Mouse (Mus musculus): ENCODE data around the gene Ap4b1.
"Not testable (repeated sequence)": the region's sequence is repeated elsewhere in the genome, so short reads cannot be mapped to it uniquely, and the experiment has no call there.

The Ap4b1 gene

GRCm38 (mm10) chr3:103799507-103799906, 9.8 kb upstream of the Ap4b1 start:
- DNase-seq (ENCODE audit: low read depth, low spot score) = no peak

GRCm38 (mm10) chr3:103801631-103802531, 7.4 kb upstream of the Ap4b1 start:
- DNase-seq (ENCODE audit: low read depth, low spot score) = no peak

GRCm38 (mm10) chr3:103802861-103803260, 6.5 kb upstream of the Ap4b1 start:
- no peak for DNase-seq (ENCODE audit: low read depth, low spot score)

- DNase-seq (ENCODE audit: low read depth, low spot score) = no peak
Measured at GRCm38 (mm10) chr3:103805671-103806070, 3.6 kb upstream of the Ap4b1 start.

- no peak for DNase-seq (ENCODE audit: low read depth, low spot score)
Measured at GRCm38 (mm10) chr3:103809799-103810150, 455 bp downstream of the Ap4b1 start.

- DNase-seq (ENCODE audit: low read depth, low spot score) = no peak
Measured at GRCm38 (mm10) chr3:103810967-103811366, 1.6 kb downstream of the Ap4b1 start.

- DNase-seq (ENCODE audit: low read depth, low spot score) = peak; percentile 37
Measured at GRCm38 (mm10) chr3:103827548-103827947, 18.2 kb downstream of the Ap4b1 start.

GRCm38 (mm10) chr3:103829036-103829435, 19.7 kb downstream of the Ap4b1 start:
- DNase-seq (ENCODE audit: low read depth, low spot score) = no peak

GRCm38 (mm10) chr3:103830681-103831080, 21.4 kb downstream of the Ap4b1 start:
- peak; percentile 40 for DNase-seq (ENCODE audit: low read depth, low spot score)

- DNase-seq (ENCODE audit: low read depth, low spot score) = no peak
Measured at GRCm38 (mm10) chr3:103831146-103831545, 21.8 kb downstream of the Ap4b1 start.

- DNase-seq (ENCODE audit: low read depth, low spot score) = no peak
Measured at GRCm38 (mm10) chr3:103832426-103832825, 23.1 kb downstream of the Ap4b1 start, which contains the start of gene Bcl2l15. TSS of gene Bcl2l15 (plus strand) at chr3:103832601.

- DNase-seq (ENCODE audit: low read depth, low spot score) = no peak
Measured at GRCm38 (mm10) chr3:103834001-103834400, 24.7 kb downstream of the Ap4b1 start.

- DNase-seq (ENCODE audit: low read depth, low spot score) = no peak
Measured at GRCm38 (mm10) chr3:103835272-103835950, 26.1 kb downstream of the Ap4b1 start.

- peak; percentile 68 for DNase-seq (ENCODE audit: low read depth, low spot score)
Measured at GRCm38 (mm10) chr3:103835951-103836310, 26.6 kb downstream of the Ap4b1 start.

GRCm38 (mm10) chr3:103836453-103836852, 27.1 kb downstream of the Ap4b1 start:
- DNase-seq (ENCODE audit: low read depth, low spot score) = peak; percentile 27

- no peak for DNase-seq (ENCODE audit: low read depth, low spot score)
Measured at GRCm38 (mm10) chr3:103839711-103840110, 30.4 kb downstream of the Ap4b1 start.

- not testable (repeated sequence) for DNase-seq (ENCODE audit: low read depth, low spot score)
Measured at GRCm38 (mm10) chr3:103840195-103840594, 30.9 kb downstream of the Ap4b1 start.

- not testable (repeated sequence) for DNase-seq (ENCODE audit: low read depth, low spot score)
Measured at GRCm38 (mm10) chr3:103840946-103841345, 31.6 kb downstream of the Ap4b1 start.

GRCm38 (mm10) chr3:103850644-103851363, 41.5 kb downstream of the Ap4b1 start:
- DNase-seq (ENCODE audit: low read depth, low spot score) = no peak

- DNase-seq (ENCODE audit: low read depth, low spot score) = no peak
Measured at GRCm38 (mm10) chr3:103851481-103851880, 42.2 kb downstream of the Ap4b1 start.

- no peak for DNase-seq (ENCODE audit: low read depth, low spot score)
Measured at GRCm38 (mm10) chr3:103851882-103852281, 42.6 kb downstream of the Ap4b1 start.

Measured in A20 (cell line).